Comparison of ENCODE assay signal across 18 mouse cellular contexts in genomic region chr3:123296654-123297053, GRCm38 (mm10). TPM values are rescaled to one million over a fixed set of nuclear protein-coding genes. Genes with fewer than 3 reads are reported as not detected.
DNase-seq lines count a peak whose midpoint lies in the region; ATAC-seq and TF ChIP-seq lines count a peak whose summit lies in the region.
"Had no signal": no experiment of that assay in that cellular context is flagged by ENCODE, and none has a peak within 500 bp of the region (broad histone marks: within the 10 kb centered on the region; RNA-seq: fewer than 3 reads in every experiment).

No protein-coding gene starts in this region.

- H3K4me3 ChIP-seq in heart, embryonic 12.5 days, result no peak overlapping the region
- H3K4me3 ChIP-seq in heart, adult 2 months, result no peak overlapping the region
- H3K4me3 ChIP-seq in lung, embryonic 14.5 days (ENCODE audit: low read depth, low read length), result no peak overlapping the region
- H3K4me3 ChIP-seq in stomach, embryonic 16.5 days (replicated peaks; ENCODE audit: low read length), result no peak overlapping the region
- no peak overlapping the region for H3K4me3 ChIP-seq in midbrain, embryonic 16.5 days (ENCODE audit: low read depth, low read length)
- H3K4me3 ChIP-seq: liver, embryonic 15.5 days had no signal

- no peaks in the 10 kb centered on the region for H3K27me3 ChIP-seq in heart, embryonic 12.5 days (replicated peaks)
- no peaks in the 10 kb centered on the region for H3K27me3 ChIP-seq in heart, adult 2 months (ENCODE audit: control insufficient read depth, insufficient read depth, low read length)
- no peaks in the 10 kb centered on the region for H3K27me3 ChIP-seq in lung, embryonic 14.5 days (ENCODE audit: insufficient read depth, low read length)
- H3K27me3 ChIP-seq in stomach, embryonic 16.5 days (ENCODE audit: control insufficient read depth, insufficient read depth, low read length), result no peaks in the 10 kb centered on the region
- no peaks in the 10 kb centered on the region for H3K27me3 ChIP-seq in midbrain, embryonic 16.5 days (ENCODE audit: control insufficient read depth, insufficient read depth, low read depth, low read length)
- H3K27me3 ChIP-seq: liver, embryonic 15.5 days had no signal

- H3K4me1 ChIP-seq in heart, embryonic 12.5 days (replicated peaks), result peaks cover 12% of the 10 kb centered on the region
- peaks cover 2% of the 10 kb centered on the region; the same call in 1 of the 2 replicates for H3K4me1 ChIP-seq in heart, adult 2 months (ENCODE audit: control insufficient read depth, insufficient read depth, low read length)
- H3K4me1 ChIP-seq in lung, embryonic 14.5 days (ENCODE audit: insufficient read depth), result no peaks in the 10 kb centered on the region
- H3K4me1 ChIP-seq in stomach, embryonic 16.5 days (ENCODE audit: control insufficient read depth, insufficient read depth, low read length), result no peaks in the 10 kb centered on the region
- H3K4me1 ChIP-seq in midbrain, embryonic 16.5 days (ENCODE audit: control insufficient read depth, insufficient read depth, low read length), result no peaks in the 10 kb centered on the region
- H3K4me1 ChIP-seq: liver, embryonic 15.5 days had no signal

- intact Hi-C loops in heart, adult 2 months (cut with DNase I), result no loop called here

- H3K36me3 ChIP-seq in heart, embryonic 12.5 days, result peaks cover 81% of the 10 kb centered on the region
- H3K36me3 ChIP-seq in heart, adult 2 months (ENCODE audit: control insufficient read depth, insufficient read depth, low read length), result peaks cover 3% of the 10 kb centered on the region
- peaks cover 54% of the 10 kb centered on the region for H3K36me3 ChIP-seq in lung, embryonic 14.5 days (ENCODE audit: insufficient read depth)
- peaks cover 18% of the 10 kb centered on the region for H3K36me3 ChIP-seq in stomach, embryonic 16.5 days (ENCODE audit: control insufficient read depth, insufficient read depth, low read length)
- H3K36me3 ChIP-seq in midbrain, embryonic 16.5 days (ENCODE audit: control insufficient read depth, insufficient read depth, low read length), result no peaks in the 10 kb centered on the region

- no peak overlapping the region for H3K9ac ChIP-seq in heart, embryonic 12.5 days
- no peak overlapping the region for H3K9ac ChIP-seq in heart, adult 2 months (ENCODE audit: low read depth, low read length)
- no peak overlapping the region for H3K9ac ChIP-seq in lung, embryonic 14.5 days
- no peak overlapping the region for H3K9ac ChIP-seq in stomach, embryonic 16.5 days (ENCODE audit: low read length)
- no peak overlapping the region for H3K9ac ChIP-seq in midbrain, embryonic 16.5 days (ENCODE audit: low read depth, low read length)
- H3K9ac ChIP-seq: liver, embryonic 15.5 days had no signal

- 44% methylated on average over 11 of the region's 11 CpGs for WGBS in heart, embryonic 12.5 days
- 42% methylated on average over 11 of the region's 11 CpGs for WGBS in heart, adult 2 months
- 67% methylated on average over 11 of the region's 11 CpGs for WGBS in lung, embryonic 14.5 days
- 54% methylated on average over 11 of the region's 11 CpGs for WGBS in stomach, embryonic 16.5 days
- 74% methylated on average over 11 of the region's 11 CpGs for WGBS in midbrain, embryonic 16.5 days

- TF ChIP-seq POLR2A in heart, adult 2 months (IDR thresholded peaks at IDR 0.05; ENCODE audit: insufficient read depth, low read depth, low read length), result no peak

- no peak for TF ChIP-seq CTCF in heart, adult 2 months (IDR thresholded peaks at IDR 0.05)
- no peak for TF ChIP-seq CTCF in lung, embryonic 14.5 days (IDR thresholded peaks at IDR 0.05; ENCODE audit: low read depth)

- no peak overlapping the region; the same call in 1 of the 2 replicates for H3K4me2 ChIP-seq in heart, embryonic 12.5 days
- H3K4me2 ChIP-seq in lung, embryonic 14.5 days, result no peak overlapping the region
- no peak overlapping the region for H3K4me2 ChIP-seq in stomach, embryonic 16.5 days (ENCODE audit: low read depth, low read length)
- no peak overlapping the region for H3K4me2 ChIP-seq in midbrain, embryonic 16.5 days (ENCODE audit: low read length)
- H3K4me2 ChIP-seq: liver, embryonic 15.5 days had no signal

- DNase-seq in heart, adult 2 months, result no peak
- DNase-seq in lung, embryonic 14.5 days, result peak; percentile 51
- DNase-seq in lung, postnatal 14 days, result no peak
- DNase-seq in fibroblast of lung, adult 2 months (ENCODE audit: low read depth), result peak; percentile 14
- no peak for DNase-seq in spleen, postnatal 14 days (ENCODE audit: low spot score in 2 of 2)
- DNase-seq: adrenal gland, adult 8-10 months; cerebellum, adult 11 months; cerebellum, postnatal 25 days; gastrocnemius, postnatal 14 days; kidney, adult 18-20 months; kidney, postnatal 36 days; right cerebral cortex, adult 18-20 months; thymus, postnatal 14 days had no signal

- no peak for TF ChIP-seq EP300 in heart, adult 2 months (IDR thresholded peaks at IDR 0.05; ENCODE audit: insufficient read depth, low read depth, low read length)

- ATAC-seq in heart, embryonic 12.5 days (ENCODE audit: insufficient number of reproducible peaks, low FRiP score), result no peak
- ATAC-seq in lung, embryonic 14.5 days (ENCODE audit: insufficient read depth), result peak; percentile 93
- 0 out of 2 replicates have a peak, but pooled peaks have one; percentile 53 for ATAC-seq in stomach, embryonic 16.5 days (ENCODE audit: insufficient read depth, low FRiP score)
- no peak for ATAC-seq in midbrain, embryonic 16.5 days
- ATAC-seq: hindbrain, postnatal 0 days had no signal

- 0 out of 2 replicates have a peak, but pooled peaks cover 2% of the 10 kb centered on the region for H3K79me2 ChIP-seq in heart, adult 2 months (replicated peaks; ENCODE audit: control insufficient read depth, insufficient read depth, low read length)

- H3K9me3 ChIP-seq in heart, embryonic 12.5 days (replicated peaks), result no peaks in the 10 kb centered on the region
- H3K9me3 ChIP-seq in lung, embryonic 14.5 days (ENCODE audit: low read depth, low read length), result no peaks in the 10 kb centered on the region
- H3K9me3 ChIP-seq in stomach, embryonic 16.5 days (replicated peaks; ENCODE audit: control insufficient read depth, low read length), result no peaks in the 10 kb centered on the region
- H3K9me3 ChIP-seq in midbrain, embryonic 16.5 days (replicated peaks; ENCODE audit: control insufficient read depth, low read length, poor library complexity, severe bottlenecking), result no peaks in the 10 kb centered on the region
- H3K9me3 ChIP-seq: liver, embryonic 15.5 days had no signal

- peak overlapping the region; percentile 71 for H3K27ac ChIP-seq in heart, embryonic 12.5 days (ENCODE audit: poor library complexity, severe bottlenecking)
- H3K27ac ChIP-seq in heart, adult 2 months, result no peak overlapping the region
- H3K27ac ChIP-seq in lung, embryonic 14.5 days (ENCODE audit: low read depth), result peak overlapping the region; percentile 44; the same call in 1 of the 2 replicates
- H3K27ac ChIP-seq in stomach, embryonic 16.5 days (ENCODE audit: low read length), result no peak overlapping the region
- H3K27ac ChIP-seq in midbrain, embryonic 16.5 days (ENCODE audit: low read length), result no peak overlapping the region
- H3K27ac ChIP-seq: hindbrain, postnatal 0 days; liver, embryonic 15.5 days had no signal

RNA-seq across cellular contexts. Expression of gene Sec24d, which starts 29.4 kb away (rescaled TPM):
- 77.5 and 79.4 TPM in 2 replicates for polyA plus RNA-seq in heart, embryonic 12.5 days (2016; fragmentation: Nextera tagmentation; extraction: Ambion mirVana)
- 10 to 100 TPM; 32.9 to 35.9 TPM for total RNA-seq in heart, adult 2 months (2021)
- polyA plus RNA-seq in heart, adult 2 months (2012; rRNA removed), result 32.9 and 39.6 TPM in 2 replicates
- 66.1 and 78.9 TPM in 2 replicates for polyA plus RNA-seq in lung, embryonic 14.5 days (2014; fragmentation: Nextera tagmentation; extraction: Ambion mirVana)
- polyA plus RNA-seq in stomach, embryonic 16.5 days (2015; fragmentation: Nextera tagmentation; extraction: Ambion mirVana), result 110 and 114 TPM in 2 replicates
- 14.0 and 16.2 TPM in 2 replicates for polyA plus RNA-seq in midbrain, embryonic 16.5 days (2015; fragmentation: Nextera tagmentation; extraction: Ambion mirVana)

Comparison
In these comparisons a context has a peak if more than half of its experiments do, and no peak if none do; other contexts are left out.
1. H3K27ac ChIP-seq: peak in heart, embryonic 12.5 days (single experiment) and lung, embryonic 14.5 days (single experiment); none in heart, adult 2 months (single experiment), stomach, embryonic 16.5 days (single experiment) and midbrain, embryonic 16.5 days (single experiment).
2. DNase-seq: peak in lung, embryonic 14.5 days (single experiment) and fibroblast of lung, adult 2 months (single experiment); none in heart, adult 2 months (0 of 2), lung, postnatal 14 days (single experiment) and spleen, postnatal 14 days (0 of 2).
3. ATAC-seq: peak in lung, embryonic 14.5 days (single experiment) and stomach, embryonic 16.5 days (single experiment); none in heart, embryonic 12.5 days (single experiment) and midbrain, embryonic 16.5 days (single experiment).